Mouse (Mus musculus): ENCODE results near the gene Net1. TPM values are rescaled to one million over a fixed set of nuclear protein-coding genes. Genes with fewer than 3 reads are reported as not detected.
A peak's percentile ranks its signal among the peaks of the same experiment; 100 is the strongest.
"Not testable (repeated sequence)": the region's sequence is repeated elsewhere in the genome, so short reads cannot be mapped to it uniquely, and the experiment has no call there.

Net1 gene
- polyA plus RNA-seq, 1 experiment from 2014 or later = 82.0 TPM

DNA sequence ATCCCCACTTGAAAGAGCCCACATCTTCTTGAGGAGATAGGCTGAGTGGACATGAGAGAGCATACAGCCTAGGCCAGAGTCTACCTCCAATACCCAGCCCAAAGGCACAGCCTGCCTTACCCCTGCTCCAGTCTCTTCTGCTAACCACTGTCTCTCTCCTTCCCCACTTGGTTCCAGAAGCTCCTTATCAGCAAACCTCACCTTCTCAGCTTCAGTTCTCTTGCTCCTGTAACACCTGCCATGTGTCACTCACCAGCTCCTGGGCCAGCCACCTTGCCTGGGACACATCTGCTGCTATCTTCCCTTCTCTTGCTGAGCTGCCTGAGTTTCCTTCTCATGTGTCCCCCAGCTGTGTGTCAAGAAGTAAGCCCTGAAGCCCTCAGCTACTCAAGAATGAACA, 84.4 kb downstream of the Net1 start:
- H3K4me2 ChIP-seq (ENCODE audit: low read depth, low read length); H3K36me3 ChIP-seq (ENCODE audit: control insufficient read depth, insufficient read depth, low read length); H3K9me3 ChIP-seq (ENCODE audit: control insufficient read depth, low read length); H3K4me3 ChIP-seq (ENCODE audit: low read depth, low read length); H3K27ac ChIP-seq (replicated peaks; ENCODE audit: low read depth, low read length); H3K27me3 ChIP-seq (replicated peaks; ENCODE audit: control insufficient read depth, insufficient read depth, low read length); ATAC-seq (ENCODE audit: low read depth); H3K9ac ChIP-seq (ENCODE audit: low read depth, low read length); DNase-seq (ENCODE audit: low spot score); H3K4me1 ChIP-seq (ENCODE audit: control insufficient read depth, insufficient read depth, low read length): not testable (repeated sequence)

DNA sequence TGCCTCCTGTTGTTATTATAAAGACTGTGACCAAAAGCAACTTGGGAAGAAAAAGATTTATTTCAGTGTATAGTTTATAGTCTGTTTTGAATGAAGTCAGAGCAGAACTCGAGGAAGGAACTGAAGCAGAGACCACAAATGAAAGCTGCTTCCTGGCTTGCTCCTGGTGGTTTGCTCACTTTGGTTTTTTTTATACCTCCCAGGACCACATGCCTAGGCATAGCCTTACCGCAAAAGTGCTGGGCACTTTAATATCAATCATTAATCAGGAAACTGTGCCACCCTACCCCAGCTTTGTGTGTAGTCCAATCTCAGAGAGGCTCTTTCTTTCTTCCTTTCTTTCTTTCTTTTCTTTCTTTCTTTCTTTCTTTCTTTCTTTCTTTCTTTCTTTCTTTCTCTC, 85.6 kb downstream of the Net1 start:
- no peak for ATAC-seq (ENCODE audit: low read depth)

More for the DNA sequence above, 85.6 kb downstream of the Net1 start:
- Histone ChIP-seq H3K9ac (ENCODE audit: low read depth, low read length) (no peak overlapping the region), H3K27me3 (replicated peaks; ENCODE audit: control insufficient read depth, insufficient read depth, low read length) (no peaks in the 10 kb centered on the region), H3K4me3 (ENCODE audit: low read depth, low read length) (no peak overlapping the region), H3K27ac (replicated peaks; ENCODE audit: low read depth, low read length) (no peak overlapping the region), H3K4me1 (ENCODE audit: control insufficient read depth, insufficient read depth, low read length) (no peaks in the 10 kb centered on the region), H3K36me3 (ENCODE audit: control insufficient read depth, insufficient read depth, low read length) (no peaks in the 10 kb centered on the region), H3K4me2 (ENCODE audit: low read depth, low read length) (no peak overlapping the region), H3K9me3 (ENCODE audit: control insufficient read depth, low read length) (no peaks in the 10 kb centered on the region)
- peak; percentile 13 for DNase-seq (ENCODE audit: low spot score)
- 52% methylated on average over 2 of the region's 2 CpGs for WGBS

Small RNAs within 50 kb of the gene (microRNA-seq; reads per million reads assigned to microRNA genes)
- not detected for gene Gm22460 (ENCODE audit: borderline number of aligned reads)

Other genes starting within 250 kb of the Net1 start
- gene Calml3, start 113.9 kb downstream of the Net1 start, polyA plus RNA-seq (2014; fragmentation: Nextera tagmentation; extraction: Ambion mirVana) = 7.1 and 10.7 TPM in 2 replicates
- 25.4 and 99.1 TPM in 2 replicates for gene Calm4, start 80.5 kb downstream of the Net1 start, polyA plus RNA-seq (2014; fragmentation: Nextera tagmentation; extraction: Ambion mirVana)
- gene Calm5, start 64.0 kb downstream of the Net1 start, polyA plus RNA-seq (2014; fragmentation: Nextera tagmentation; extraction: Ambion mirVana) = 0.58 and 0.74 TPM in 2 replicates
- 0.08 TPM in 1 of 2 replicates, not detected in the other for gene Tubal3, start 54 bp upstream of the Net1 start, polyA plus RNA-seq (2014; fragmentation: Nextera tagmentation; extraction: Ambion mirVana)
- 0.13 TPM in 1 of 2 replicates, not detected in the other for gene Ucn3, start 27.1 kb upstream of the Net1 start, polyA plus RNA-seq (2014; fragmentation: Nextera tagmentation; extraction: Ambion mirVana)
- 2.5 and 2.8 TPM in 2 replicates for gene Akr1c14, start 130.8 kb upstream of the Net1 start, polyA plus RNA-seq (2014; fragmentation: Nextera tagmentation; extraction: Ambion mirVana)
- 1.6 and 2.1 TPM in 2 replicates for gene Akr1c18, start 232.4 kb upstream of the Net1 start, polyA plus RNA-seq (2014; fragmentation: Nextera tagmentation; extraction: Ambion mirVana)